Mouse (Mus musculus) cerebellum, postnatal 14 days (tissue): ENCODE results near the gene Zcchc13.
A peak's percentile ranks its signal among the peaks of the same experiment; 100 is the strongest.

Experiments used
- DNase-seq, 2 experiments: peaks; one replicate each; pipeline ENCODE4 v3.0.0; 2021; ENCODE audit warnings: mixed read lengths in 2 of 2

The Zcchc13 gene

DNA sequence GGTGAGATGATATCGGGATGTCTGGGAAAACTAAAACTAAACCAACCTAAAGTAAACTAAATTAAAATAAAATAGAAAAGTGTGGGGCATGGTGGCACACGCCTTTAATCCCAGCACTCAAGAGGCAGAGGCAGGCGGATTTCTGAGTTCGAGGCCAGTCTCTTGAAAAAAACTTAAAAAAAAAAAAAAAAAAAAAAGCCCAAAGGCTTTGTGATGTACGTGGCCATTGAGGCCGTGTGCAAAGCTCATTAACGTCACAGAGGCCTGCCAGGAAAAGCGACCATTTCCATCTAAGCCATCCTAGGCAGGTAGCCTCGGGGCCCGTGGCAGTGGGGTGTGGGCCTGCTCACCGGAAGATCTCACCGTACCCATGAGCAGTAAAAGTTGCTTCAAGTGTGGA is at the start of gene Zcchc13:
Gene Zcchc13, plus strand, starts transcription at position 284 of the 400 bp plus-strand sequence.
- no peak for DNase-seq

- no peak for DNase-seq
These were observed 46.1 kb upstream of the Zcchc13 start for GRCm38 (mm10) chrX:103584262-103584661.

- no peak for DNase-seq
These were observed 38.3 kb upstream of the Zcchc13 start for GRCm38 (mm10) chrX:103592056-103592455.

GRCm38 (mm10) chrX:103602553-103602952 is 27.8 kb upstream of the Zcchc13 start:
- no peak for DNase-seq

DNA sequence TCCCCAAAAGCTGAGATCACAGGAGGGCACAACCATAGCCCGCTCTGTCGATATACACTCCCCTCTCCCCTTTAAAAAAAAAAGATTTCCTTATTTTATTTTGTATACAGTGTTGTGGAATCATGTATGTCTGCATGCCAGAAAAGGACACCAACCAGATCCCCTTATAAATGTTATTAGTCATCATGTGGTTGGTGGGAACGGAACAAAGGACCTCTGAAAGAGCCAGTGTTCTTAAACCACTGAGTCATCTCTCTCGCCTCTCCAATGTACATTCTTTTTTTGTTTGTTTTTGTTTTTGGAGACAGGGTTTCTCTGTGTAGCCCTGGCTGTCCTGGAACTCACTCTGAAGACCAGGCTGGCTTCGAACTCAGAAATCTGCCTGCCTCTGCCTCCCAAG is 26.2 kb upstream of the Zcchc13 start:
- no peak for DNase-seq

GRCm38 (mm10) chrX:103605473-103605872 is 24.9 kb upstream of the Zcchc13 start:
- DNase-seq = no peak

DNA sequence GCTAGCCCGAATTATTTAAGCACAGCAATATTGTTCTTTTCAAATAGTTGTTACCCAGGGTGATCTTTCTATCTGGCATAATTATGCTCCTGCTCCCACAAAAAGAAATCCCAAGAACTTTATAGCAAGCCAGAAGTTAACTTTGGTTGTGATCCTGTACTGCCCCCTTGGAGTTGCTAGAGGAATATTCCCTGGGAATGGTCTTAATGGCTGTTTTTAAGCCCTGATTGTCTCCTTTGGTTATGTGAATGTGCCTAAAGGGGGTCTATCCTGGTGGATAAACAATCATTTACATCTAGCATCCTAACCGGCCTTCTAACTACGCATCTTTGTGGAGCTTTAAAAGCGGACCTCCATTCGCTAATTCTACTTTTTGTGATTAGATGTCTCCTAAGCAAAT is 20.0 kb upstream of the Zcchc13 start:
- no peak for DNase-seq

GRCm38 (mm10) chrX:103611462-103611861 is 18.9 kb upstream of the Zcchc13 start:
- DNase-seq = no peak

GRCm38 (mm10) chrX:103614700-103615233 is 15.6 kb upstream of the Zcchc13 start:
- DNase-seq = peak in 1 of 2 experiments; percentile 10

DNA sequence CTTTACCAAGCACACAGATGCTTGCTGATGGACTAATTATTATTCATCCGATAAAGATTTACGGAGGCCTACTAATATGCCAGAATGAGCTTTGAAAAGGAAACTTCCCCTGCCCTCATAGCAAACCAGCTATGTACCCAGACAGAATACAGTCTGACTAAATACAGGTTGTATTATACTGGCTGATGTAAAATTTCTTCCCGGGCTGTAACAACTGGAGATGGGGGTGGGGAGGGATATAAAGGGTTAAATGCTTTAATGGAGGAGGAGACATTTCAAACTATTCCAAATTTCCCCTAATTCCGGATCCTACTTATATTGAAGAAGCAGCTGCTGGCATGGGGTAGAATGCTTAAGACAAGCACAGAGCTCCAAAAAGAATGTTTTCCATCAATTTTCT is 14.9 kb upstream of the Zcchc13 start:
- no peak for DNase-seq

GRCm38 (mm10) chrX:103616162-103616535 is 14.2 kb upstream of the Zcchc13 start:
- peak; percentile 59 to 77 for DNase-seq

DNA sequence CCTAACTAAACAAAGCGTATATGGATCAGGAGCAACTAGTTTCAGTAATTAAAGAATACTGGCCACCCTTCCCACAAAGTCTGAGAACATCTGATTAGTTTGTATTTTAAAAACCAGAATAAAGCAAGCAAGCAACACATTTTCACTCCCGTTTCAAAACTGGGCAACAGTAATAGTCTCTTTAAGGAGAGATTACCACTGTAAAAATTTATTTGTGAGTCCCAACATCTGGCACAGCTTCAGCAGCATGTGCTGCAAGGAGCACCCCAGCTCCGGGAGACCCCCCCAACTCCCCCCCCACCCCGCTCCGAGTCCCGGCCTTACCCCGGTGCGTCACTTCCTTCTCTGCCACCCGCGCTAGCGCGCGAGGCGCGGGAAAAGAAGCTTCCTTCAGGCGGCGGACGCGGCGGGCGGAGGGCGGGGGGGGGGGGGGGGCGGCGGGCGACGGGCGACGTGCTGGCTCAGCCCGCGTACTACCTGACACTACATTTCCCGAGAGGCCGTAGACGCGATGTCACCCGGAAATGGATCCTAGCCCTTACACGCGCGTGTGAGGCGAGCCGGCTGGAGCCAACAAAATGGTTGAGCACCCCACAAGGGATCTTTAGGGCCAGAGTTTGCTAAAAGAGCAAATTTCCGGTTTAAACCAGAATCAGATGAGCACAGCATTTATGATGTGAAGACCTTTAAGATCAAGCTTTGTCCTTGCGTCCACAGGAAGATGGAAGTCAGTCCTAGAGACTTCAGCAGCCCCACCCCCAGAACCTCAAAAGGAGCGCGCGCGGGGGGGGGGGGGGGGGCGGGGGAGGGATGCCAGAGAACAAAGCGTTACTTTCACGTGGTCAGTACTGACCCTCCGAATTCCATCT is 13.6 kb upstream of the Zcchc13 start:
- DNase-seq = peak; percentile 78 to 87

DNA sequence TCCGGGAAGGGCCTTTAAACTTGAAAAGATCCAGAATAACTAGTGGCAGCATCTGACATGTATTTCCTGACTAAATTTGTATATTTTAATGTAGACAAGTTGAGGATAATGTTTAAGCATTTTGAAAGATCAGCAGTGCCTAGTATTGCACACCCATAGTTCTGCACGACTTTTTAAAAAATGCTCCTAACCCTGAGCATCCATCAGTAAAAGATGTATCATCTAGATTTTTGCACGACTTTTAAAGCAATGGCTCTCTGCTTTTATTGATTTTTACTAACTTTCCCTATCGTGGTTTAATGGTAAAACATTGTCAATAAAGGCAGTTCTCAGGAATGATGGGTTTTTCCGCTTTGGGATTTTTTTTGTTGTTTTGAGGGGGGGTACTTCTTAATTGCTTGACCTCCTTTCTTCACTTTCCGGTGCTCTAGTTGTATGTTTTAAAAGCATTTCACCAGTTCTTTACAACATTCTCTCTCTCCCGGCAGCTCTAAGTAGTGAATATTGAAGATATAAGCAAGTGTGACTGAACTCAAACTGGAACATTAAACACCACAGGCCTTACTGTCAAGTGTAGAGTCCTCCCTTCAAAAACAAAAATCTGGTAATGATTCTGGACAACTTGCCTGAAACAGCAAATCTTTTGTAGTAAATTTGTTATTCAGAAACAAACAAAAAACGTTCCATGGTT is 12.8 kb upstream of the Zcchc13 start:
- no peak for DNase-seq

GRCm38 (mm10) chrX:103621799-103622198 is 8.6 kb upstream of the Zcchc13 start:
- peak in 1 of 2 experiments; percentile 40 for DNase-seq

DNA sequence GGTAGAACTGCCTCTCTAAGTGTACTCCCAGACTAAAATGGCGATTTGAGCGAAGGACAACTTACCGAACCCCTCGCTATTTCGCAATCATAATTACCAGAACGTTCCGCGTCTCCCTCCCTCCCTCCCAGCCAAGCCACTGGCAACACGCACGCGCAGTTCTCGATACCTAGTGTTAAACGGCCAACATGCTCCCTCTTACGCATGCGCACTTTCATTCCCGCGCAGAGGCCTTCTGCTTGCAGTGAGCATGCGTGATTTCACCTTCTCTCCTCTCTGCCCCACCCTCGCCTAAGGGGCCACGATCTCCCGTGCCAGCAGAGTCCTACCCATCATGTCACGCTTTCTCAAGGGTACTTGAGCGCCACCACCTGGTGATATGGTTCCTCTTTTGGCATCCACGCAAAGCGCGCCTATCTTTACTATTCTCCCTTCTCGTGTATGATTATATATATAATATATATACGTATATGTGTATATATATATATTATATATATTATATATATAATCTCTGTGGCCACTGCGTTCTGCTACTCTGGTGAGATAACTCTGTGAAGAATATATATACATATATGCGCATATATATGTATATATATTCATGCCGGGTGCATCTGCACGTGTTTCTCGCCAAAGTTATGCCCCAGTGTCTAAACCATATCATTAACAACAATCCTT is 8.0 kb upstream of the Zcchc13 start:
- peak; percentile 93 to 99 for DNase-seq

DNA sequence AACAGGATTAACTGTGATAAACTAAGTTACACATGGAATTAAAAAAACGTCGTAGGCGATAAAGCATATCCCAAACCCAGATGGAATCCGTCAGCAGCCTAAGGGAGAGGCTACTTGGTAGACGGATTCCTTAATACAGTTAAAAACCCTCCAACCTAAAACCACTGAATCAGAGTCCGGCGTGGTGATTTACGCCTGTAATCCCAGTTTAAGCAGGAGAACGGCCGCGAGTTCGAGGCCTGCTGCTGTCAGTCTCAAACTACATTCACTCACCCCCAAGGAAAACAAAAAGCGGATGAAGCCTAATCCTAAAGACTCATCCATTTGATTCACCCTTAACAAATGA is 7.5 kb upstream of the Zcchc13 start:
- DNase-seq = peak; percentile 39 to 52

GRCm38 (mm10) chrX:103623411-103623845 is 7.0 kb upstream of the Zcchc13 start:
- peak; percentile 48 to 57 for DNase-seq

DNA sequence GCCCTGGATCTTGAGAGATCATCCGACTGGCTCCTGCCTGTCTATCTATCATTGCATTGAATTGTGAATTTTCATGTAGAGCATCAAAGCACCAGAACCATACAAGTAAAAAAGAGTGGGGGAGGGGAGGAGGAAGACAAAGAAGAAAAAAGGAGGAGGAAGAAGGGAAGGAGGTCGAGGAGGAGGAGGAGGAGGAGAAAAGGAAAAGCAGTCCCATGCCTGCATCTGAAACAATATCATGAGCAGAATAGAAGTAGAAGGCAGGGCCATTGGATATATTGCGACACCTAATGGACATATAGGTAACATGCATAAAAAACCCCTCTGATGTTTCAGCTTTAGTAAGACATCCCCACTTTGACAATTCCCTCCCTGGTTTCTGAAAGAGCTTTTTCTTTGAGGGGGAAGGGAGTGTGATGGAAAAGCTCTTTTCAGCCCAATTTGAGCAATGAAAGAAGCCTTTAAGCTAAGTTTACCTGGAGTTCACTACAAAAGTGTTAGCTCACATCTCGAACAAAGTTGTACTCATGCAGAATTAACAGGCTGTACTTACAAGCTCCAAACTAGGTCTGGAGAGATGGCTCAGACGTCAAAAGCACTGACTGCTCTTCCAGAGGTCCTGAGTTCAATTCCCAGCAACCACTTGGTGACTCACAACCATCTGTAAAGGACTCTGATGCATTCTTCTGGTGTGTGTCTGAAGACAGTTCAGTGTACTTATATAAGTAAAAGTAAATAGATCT is 5.8 kb upstream of the Zcchc13 start:
- peak in 1 of 2 experiments; percentile 2 for DNase-seq

- peak in 1 of 2 experiments; percentile 19 for DNase-seq
These were observed 1.5 kb upstream of the Zcchc13 start for GRCm38 (mm10) chrX:103628890-103629289.

- DNase-seq = no peak
These were observed 3.5 kb downstream of the Zcchc13 start for GRCm38 (mm10) chrX:103633895-103634294.

GRCm38 (mm10) chrX:103636021-103636420 is 5.6 kb downstream of the Zcchc13 start:
- DNase-seq = no peak

- DNase-seq = no peak
These were observed 8.2 kb downstream of the Zcchc13 start for GRCm38 (mm10) chrX:103638566-103638965.
